ENCODE assay signal across 12 mouse cellular contexts in genomic region chr15:102976171-102976570, GRCm38 (mm10). TPM values are rescaled to one million over a fixed set of nuclear protein-coding genes. Genes with fewer than 3 reads are reported as not detected.
DNase-seq lines count a peak whose midpoint lies in the region; ATAC-seq and TF ChIP-seq lines count a peak whose summit lies in the region.
"Had no signal": no experiment of that assay in that cellular context is flagged by ENCODE, and none has a peak within 500 bp of the region (broad histone marks: within the 10 kb centered on the region; RNA-seq: fewer than 3 reads in every experiment).

TSS of gene Hoxc9 (plus strand) at chr15:102976439.

- intact Hi-C loops in gastrocnemius, adult 2 months (cut with DNase I): no loop called here

- no peak for ATAC-seq in lung, embryonic 15.5 days (ENCODE audit: borderline replicate concordance, extremely low read depth, low FRiP score, low TSS enrichment)
- no peak for ATAC-seq in neural tube, embryonic 14.5 days (ENCODE audit: low read depth)
- no peak for ATAC-seq in erythroblast, adult 5-6 weeks (replicated peaks; ENCODE audit: low FRiP score, poor library complexity, severe bottlenecking)
- ATAC-seq: forebrain, embryonic 14.5 days had no signal

- H3K36me3 ChIP-seq in lung, embryonic 15.5 days: no peaks in the 10 kb centered on the region
- no peaks in the 10 kb centered on the region for H3K36me3 ChIP-seq in neural tube, embryonic 14.5 days (ENCODE audit: control insufficient read depth, insufficient read depth, low read length)
- H3K36me3 ChIP-seq: hindbrain, embryonic 15.5 days had no signal

- peak; percentile 67 for DNase-seq in gastrocnemius, adult 2 months
- DNase-seq in gastrocnemius, postnatal 4 days (ENCODE audit: low spot score in 2 of 2): no peak
- DNase-seq in lung, postnatal 36 days: no peak
- DNase-seq in kidney, postnatal 4 days: peak; percentile 58 to 73
- no peak for DNase-seq in cerebellum, adult 18-20 months
- DNase-seq: cerebellum, adult 2 months had no signal

- peak within 1 kb of the TSS; percentile 85 for H3K4me3 ChIP-seq in gastrocnemius, adult 2 months
- 0 out of 2 replicates have a peak within 1 kb of the TSS, but pooled peaks have one; percentile 8 for H3K4me3 ChIP-seq in lung, embryonic 15.5 days
- peak within 1 kb of the TSS; percentile 87 for H3K4me3 ChIP-seq in neural tube, embryonic 14.5 days (ENCODE audit: low read depth, low read length)
- H3K4me3 ChIP-seq: hindbrain, embryonic 15.5 days had no signal

- H3K27ac ChIP-seq in gastrocnemius, adult 2 months: peak within 1 kb of the TSS; percentile 91
- no peak within 1 kb of the TSS for H3K27ac ChIP-seq in lung, embryonic 15.5 days
- H3K27ac ChIP-seq in neural tube, embryonic 14.5 days (ENCODE audit: low read depth, low read length): peak within 1 kb of the TSS; percentile 99
- H3K27ac ChIP-seq: hindbrain, embryonic 15.5 days had no signal

- peak within 1 kb of the TSS; percentile 14; the same call in 1 of the 2 replicates for H3K4me2 ChIP-seq in lung, embryonic 15.5 days
- H3K4me2 ChIP-seq in neural tube, embryonic 14.5 days (ENCODE audit: low read depth, low read length): peak within 1 kb of the TSS; percentile 94
- H3K4me2 ChIP-seq: hindbrain, embryonic 15.5 days had no signal

- TF ChIP-seq CTCF in gastrocnemius, adult 2 months (IDR thresholded peaks at IDR 0.05): no peak

- WGBS in lung, embryonic 15.5 days: 3% methylated on average over 8 of the region's 20 CpGs
- 1% methylated on average over 19 of the region's 20 CpGs for WGBS in neural tube, embryonic 14.5 days

- no peaks in the 10 kb centered on the region for H3K9me3 ChIP-seq in lung, embryonic 15.5 days
- no peaks in the 10 kb centered on the region for H3K9me3 ChIP-seq in neural tube, embryonic 14.5 days (ENCODE audit: control insufficient read depth, low read length)
- H3K9me3 ChIP-seq: hindbrain, embryonic 15.5 days had no signal

- H3K9ac ChIP-seq in lung, embryonic 15.5 days: no peak within 1 kb of the TSS
- peak within 1 kb of the TSS; percentile 100 for H3K9ac ChIP-seq in neural tube, embryonic 14.5 days (replicated peaks; ENCODE audit: low read depth, low read length)
- H3K9ac ChIP-seq: hindbrain, embryonic 15.5 days had no signal

- H3K4me1 ChIP-seq in lung, embryonic 15.5 days: peaks cover 4% of the 10 kb centered on the region; the same call in 1 of the 2 replicates
- H3K4me1 ChIP-seq in neural tube, embryonic 14.5 days (ENCODE audit: control insufficient read depth, insufficient read depth, low read length): peaks cover 8% of the 10 kb centered on the region
- H3K4me1 ChIP-seq: hindbrain, embryonic 15.5 days had no signal

- peaks cover 100% of the 10 kb centered on the region for H3K27me3 ChIP-seq in lung, embryonic 15.5 days
- H3K27me3 ChIP-seq in neural tube, embryonic 14.5 days (ENCODE audit: control insufficient read depth, insufficient read depth, low read length): no peaks in the 10 kb centered on the region

RNA-seq across cellular contexts. Expression of gene Hoxc9, which starts in this region (rescaled TPM):
- 1 to 10 TPM; 6.7 to 8.3 TPM for total RNA-seq in gastrocnemius, adult 2 months (2021)
- total RNA-seq in gastrocnemius, postnatal 4 days (2021): 1 to 10 TPM; 8.4 to 8.6 TPM
- 0.06 TPM in 1 of 2 replicates, not detected in the other for polyA plus RNA-seq in lung, embryonic 15.5 days (2015; fragmentation: Nextera tagmentation; extraction: Ambion mirVana)
- 46.9 and 49.8 TPM in 2 replicates for polyA plus RNA-seq in neural tube, embryonic 14.5 days (2014; fragmentation: Nextera tagmentation; extraction: Ambion mirVana)
- total RNA-seq in erythroblast, adult 5-6 weeks (2015; ENCODE audit: low replicate concordance): not detected in 2 replicates
- total RNA-seq in erythroblast, adult 5-6 weeks (2017; ENCODE audit: low replicate concordance): not detected in 2 replicates
- total RNA-seq: left cerebral cortex, postnatal 25 days had no signal
- polyA plus RNA-seq: cerebellum, adult 2 months; forebrain, embryonic 14.5 days had no signal

Comparison
In these comparisons a context has a peak if more than half of its experiments do, and no peak if none do; other contexts are left out.
1. RNA of gene Hoxc9 (total RNA-seq): 8.4 to 8.6 TPM in gastrocnemius, postnatal 4 days and 6.7 to 8.3 TPM in gastrocnemius, adult 2 months; not detected in erythroblast, adult 5-6 weeks; every median in the first group is over 4 times any median in the second.
2. RNA of gene Hoxc9 (polyA plus RNA-seq): 46.9 to 49.8 TPM in neural tube, embryonic 14.5 days; 0.06 TPM in lung, embryonic 15.5 days; every median in the first group is over 10 times any median in the second.
3. DNase-seq: peak in gastrocnemius, adult 2 months (single experiment) and kidney, postnatal 4 days (2 of 2); none in gastrocnemius, postnatal 4 days (0 of 2), lung, postnatal 36 days (single experiment) and cerebellum, adult 18-20 months (0 of 2).
4. H3K4me3 ChIP-seq: peak in every context shown above with its lines; median percentile 87 in neural tube, embryonic 14.5 days; 85 in gastrocnemius, adult 2 months; 8 in lung, embryonic 15.5 days.